Mouse (Mus musculus) liver, embryonic 16.5 days (tissue): ENCODE data around the gene Slc3a1. TPM values are rescaled to one million over a fixed set of nuclear protein-coding genes. Genes with fewer than 3 reads are reported as not detected.

ENCODE experiments used
- ATAC-seq: fragments of 200-750 bp; cut with Nextera tagmentation; 2 replicates; pipeline ENCODE4 v1.8.0; 2017; ENCODE audit warnings: low read depth, mild to moderate bottlenecking, moderate number of reproducible peaks, moderate library complexity
- H3K27ac ChIP-seq: fragments of 300-500 bp; sonication (generic); 2 replicates; pipeline ENCODE4 v1.5.1; 2014; ENCODE audit warnings: mild to moderate bottlenecking, low read length
- H3K27me3 ChIP-seq: fragments of 300-500 bp; sonication (generic); 2 replicates; pipeline ENCODE4 v1.6.1; 2014; ENCODE audit warnings: low read depth, low read length, mixed read lengths; ENCODE audit not compliant: control insufficient read depth, insufficient read depth
- H3K36me3 ChIP-seq: fragments of 300-500 bp; sonication (generic); 2 replicates; pipeline ENCODE4 v1.6.1; 2014; ENCODE audit warnings: mild to moderate bottlenecking; ENCODE audit not compliant: control insufficient read depth, insufficient read depth
- H3K4me1 ChIP-seq: fragments of 300-500 bp; sonication (generic); 2 replicates; pipeline ENCODE4 v1.6.1; 2014; ENCODE audit warnings: low read depth, low read length, mixed read lengths; ENCODE audit not compliant: control insufficient read depth
- H3K4me2 ChIP-seq: fragments of 300-500 bp; sonication (generic); 2 replicates; pipeline ENCODE4 v1.6.1; 2014; ENCODE audit warnings: low read depth, low read length, mixed read lengths
- H3K4me3 ChIP-seq: fragments of 300-500 bp; sonication (generic); 2 replicates; pipeline ENCODE4 v1.5.1; 2014; ENCODE audit warnings: low read depth, mild to moderate bottlenecking, low read length
- H3K9ac ChIP-seq: fragments of 300-500 bp; sonication (generic); 2 replicates; pipeline ENCODE4 v1.6.1; 2014; ENCODE audit warnings: low read depth, low read length
- H3K9me3 ChIP-seq: fragments of 300-500 bp; sonication (generic); replicated peaks from 2 replicates; pipeline ENCODE4 v1.6.1; 2016; ENCODE audit warnings: low read length; ENCODE audit not compliant: control insufficient read depth
- WGBS: fragments of 180-500 bp; shearing (Covaris S2); extraction: QIAGEN DNeasy Blood & Tissue Kit; methylation state at CpG from one replicate; pipeline ENCODE4 v1.1.7; 2014; ENCODE audit not compliant: insufficient replicate concordance; 5-methylcytosine and 5-hydroxymethylcytosine counted together
- polyA plus RNA-seq: library from polyadenylated mRNA; unstranded; fragments of >200 nt; fragmentation: Nextera tagmentation; extraction: Ambion mirVana; gene quantifications from 2 replicates; pipeline ENCODE4 v1.2.1, GENCODE M21; 2015

Gene Slc3a1
- polyA plus RNA-seq, 1 experiment from 2014 or later, result 8.4 TPM

GRCm38 (mm10) chr17:85027247-85027646 is 929 bp upstream of the Slc3a1 start:
- H3K4me2 ChIP-seq, result no peak overlapping the region
- WGBS, result 67% methylated on average over 3 of the region's 3 CpGs
- ATAC-seq, result peak; percentile 43; the same call in 1 of the 2 replicates

GRCm38 (mm10) chr17:85028797-85029196 is 621 bp downstream of the Slc3a1 start:
- H3K4me3 ChIP-seq, result no peak overlapping the region
- ATAC-seq, result no peak
- H3K4me1 ChIP-seq, result no peaks in the 10 kb centered on the region
- 82% methylated on average over 10 of the region's 10 CpGs for WGBS
- no peaks in the 10 kb centered on the region for H3K27me3 ChIP-seq
- H3K9me3 ChIP-seq, result no peaks in the 10 kb centered on the region
- no peak overlapping the region for H3K9ac ChIP-seq
- H3K27ac ChIP-seq, result no peak overlapping the region
- no peaks in the 10 kb centered on the region for H3K36me3 ChIP-seq
- no peak overlapping the region for H3K4me2 ChIP-seq

More at GRCm38 (mm10) chr17:85027247-85027646, 929 bp upstream of the Slc3a1 start:
- Histone ChIP-seq H3K36me3 (no peaks in the 10 kb centered on the region), H3K4me1 (no peaks in the 10 kb centered on the region; the same call in 1 of the 2 replicates), H3K9ac (no peak overlapping the region), H3K27ac (no peak overlapping the region), H3K4me3 (no peak overlapping the region), H3K27me3 (no peaks in the 10 kb centered on the region), H3K9me3 (no peaks in the 10 kb centered on the region)

GRCm38 (mm10) chr17:85030651-85031050 is 2.5 kb downstream of the Slc3a1 start:
- Histone ChIP-seq H3K27ac (no peak overlapping the region), H3K9me3 (no peaks in the 10 kb centered on the region), H3K4me3 (no peak overlapping the region), H3K4me1 (no peaks in the 10 kb centered on the region), H3K36me3 (no peaks in the 10 kb centered on the region), H3K9ac (no peak overlapping the region), H3K27me3 (no peaks in the 10 kb centered on the region), H3K4me2 (no peak overlapping the region)
- ATAC-seq, result no peak
- WGBS, result 63% methylated on average over 5 of the region's 5 CpGs

GRCm38 (mm10) chr17:85033087-85033486 is 4.9 kb downstream of the Slc3a1 start:
- Histone ChIP-seq H3K36me3 (no peaks in the 10 kb centered on the region), H3K27ac (no peak overlapping the region), H3K4me1 (no peaks in the 10 kb centered on the region), H3K4me3 (no peak overlapping the region), H3K9me3 (no peaks in the 10 kb centered on the region), H3K9ac (no peak overlapping the region), H3K4me2 (no peak overlapping the region), H3K27me3 (no peaks in the 10 kb centered on the region)
- ATAC-seq, result no peak
- 55% methylated on average over 3 of the region's 3 CpGs for WGBS

GRCm38 (mm10) chr17:85034068-85034467 is 5.9 kb downstream of the Slc3a1 start:
- H3K27ac ChIP-seq, result no peak overlapping the region
- 59% methylated on average over 11 of the region's 11 CpGs for WGBS

GRCm38 (mm10) chr17:85037855-85038254 is 9.7 kb downstream of the Slc3a1 start:
- H3K4me3 ChIP-seq, result no peak overlapping the region
- no peaks in the 10 kb centered on the region for H3K36me3 ChIP-seq
- peak; percentile 77 for ATAC-seq
- H3K9me3 ChIP-seq, result no peaks in the 10 kb centered on the region
- H3K4me2 ChIP-seq, result no peak overlapping the region
- H3K27me3 ChIP-seq, result no peaks in the 10 kb centered on the region
- no peak overlapping the region for H3K27ac ChIP-seq
- H3K9ac ChIP-seq, result no peak overlapping the region
- no peaks in the 10 kb centered on the region; the same call in 1 of the 2 replicates for H3K4me1 ChIP-seq
- 56% methylated on average over 5 of the region's 5 CpGs for WGBS

More at GRCm38 (mm10) chr17:85034068-85034467, 5.9 kb downstream of the Slc3a1 start:
- no peak overlapping the region for H3K4me2 ChIP-seq
- H3K9ac ChIP-seq, result no peak overlapping the region
- no peak overlapping the region for H3K4me3 ChIP-seq
- H3K36me3 ChIP-seq, result no peaks in the 10 kb centered on the region
- H3K27me3 ChIP-seq, result no peaks in the 10 kb centered on the region
- H3K9me3 ChIP-seq, result no peaks in the 10 kb centered on the region
- no peak for ATAC-seq
- H3K4me1 ChIP-seq, result no peaks in the 10 kb centered on the region

GRCm38 (mm10) chr17:85038311-85038710 is 10.1 kb downstream of the Slc3a1 start:
- Histone ChIP-seq H3K4me3 (no peak overlapping the region), H3K9ac (no peak overlapping the region), H3K36me3 (no peaks in the 10 kb centered on the region), H3K27me3 (no peaks in the 10 kb centered on the region), H3K9me3 (no peaks in the 10 kb centered on the region), H3K4me1 (peaks cover 3% of the 10 kb centered on the region), H3K27ac (no peak overlapping the region), H3K4me2 (no peak overlapping the region)
- WGBS, result 79% methylated on average over 4 of the region's 4 CpGs
- no peak for ATAC-seq

- H3K36me3 ChIP-seq, result no peaks in the 10 kb centered on the region
- no peaks in the 10 kb centered on the region for H3K27me3 ChIP-seq
- no peak overlapping the region for H3K27ac ChIP-seq
- 81% methylated on average over 5 of the region's 5 CpGs for WGBS
- H3K9me3 ChIP-seq, result no peaks in the 10 kb centered on the region
- H3K9ac ChIP-seq, result no peak overlapping the region
- H3K4me1 ChIP-seq, result peaks cover 3% of the 10 kb centered on the region
- no peak for ATAC-seq
- no peak overlapping the region for H3K4me3 ChIP-seq
- no peak overlapping the region for H3K4me2 ChIP-seq
These were observed 10.6 kb downstream of the Slc3a1 start for GRCm38 (mm10) chr17:85038761-85039160.

GRCm38 (mm10) chr17:85040913-85041312 is 12.7 kb downstream of the Slc3a1 start:
- Histone ChIP-seq H3K27me3 (no peaks in the 10 kb centered on the region), H3K4me1 (peaks cover 3% of the 10 kb centered on the region), H3K9ac (no peak overlapping the region), H3K9me3 (no peaks in the 10 kb centered on the region), H3K36me3 (no peaks in the 10 kb centered on the region), H3K4me3 (no peak overlapping the region), H3K4me2 (no peak overlapping the region), H3K27ac (peak overlapping the region; percentile 71)
- WGBS, result 56% methylated on average over 7 of the region's 7 CpGs
- peak; percentile 52 for ATAC-seq
